Mouse (Mus musculus) heart, embryonic 11.5 days (tissue): Measurements from ENCODE around the gene Prrt1. TPM values are rescaled to one million over a fixed set of nuclear protein-coding genes. Genes with fewer than 3 reads are reported as not detected.

Experiments
- ATAC-seq: fragments of 200-750 bp; cut with Nextera tagmentation; replicated peaks from 2 replicates; pipeline ENCODE4 v1.8.0; 2017; ENCODE audit warnings: moderate library complexity; ENCODE audit not compliant: insufficient number of reproducible peaks, low FRiP score, low TSS enrichment
- H3K27ac ChIP-seq: fragments of 300-500 bp; sonication (generic); 2 replicates; pipeline ENCODE4 v1.5.1; 2014; ENCODE audit warnings: mild to moderate bottlenecking, low read depth, low read length
- H3K27me3 ChIP-seq: fragments of 300-500 bp; sonication (generic); 2 replicates; pipeline ENCODE4 v1.6.1; 2014; ENCODE audit warnings: mild to moderate bottlenecking, low read length, mixed read lengths; ENCODE audit not compliant: control insufficient read depth, insufficient read depth
- H3K36me3 ChIP-seq: fragments of 300-500 bp; sonication (generic); 2 replicates; pipeline ENCODE4 v1.6.1; 2014; ENCODE audit warnings: mild to moderate bottlenecking, low read length, moderate library complexity, mixed read lengths; ENCODE audit not compliant: control insufficient read depth, insufficient read depth
- H3K4me1 ChIP-seq: fragments of 300-500 bp; sonication (generic); 2 replicates; pipeline ENCODE4 v1.6.1; 2014; ENCODE audit warnings: low read length; ENCODE audit not compliant: control insufficient read depth, insufficient read depth
- H3K4me2 ChIP-seq: fragments of 300-500 bp; sonication (generic); 2 replicates; pipeline ENCODE4 v1.6.1; 2014; ENCODE audit warnings: mild to moderate bottlenecking, moderate library complexity
- H3K4me3 ChIP-seq: fragments of 300-500 bp; sonication (generic); 2 replicates; pipeline ENCODE4 v1.5.1; 2014; ENCODE audit warnings: low read depth, low read length
- H3K9ac ChIP-seq: fragments of 300-500 bp; sonication (generic); 2 replicates; pipeline ENCODE4 v1.6.1; 2014; ENCODE audit warnings: mild to moderate bottlenecking, low read depth, low read length, moderate library complexity
- H3K9me3 ChIP-seq: fragments of 300-500 bp; sonication (generic); replicated peaks from 2 replicates; pipeline ENCODE4 v1.6.1; 2016; ENCODE audit warnings: low read length; ENCODE audit not compliant: control insufficient read depth
- WGBS: fragments of 180-500 bp; shearing (Covaris S2); extraction: QIAGEN DNeasy Blood & Tissue Kit; methylation state at CpG from one replicate; pipeline ENCODE4 v1.1.7; 2014; ENCODE audit not compliant: insufficient replicate concordance; 5-methylcytosine and 5-hydroxymethylcytosine counted together
- polyA plus RNA-seq: library from polyadenylated mRNA; unstranded; fragments of >200 nt; fragmentation: Nextera tagmentation; extraction: Ambion mirVana; gene quantifications from 2 replicates; pipeline ENCODE4 v1.2.1, GENCODE M21; 2014

Gene Prrt1
- polyA plus RNA-seq, 1 experiment from 2014 or later = not detected

- peaks cover 32% of the 10 kb centered on the region for H3K4me1 ChIP-seq
- H3K9ac ChIP-seq = peak overlapping the region; percentile 85; the same call in 1 of the 2 replicates
- peak overlapping the region; percentile 80 for H3K4me3 ChIP-seq
- peaks cover 46% of the 10 kb centered on the region for H3K27me3 ChIP-seq
- no peak for ATAC-seq
- peak overlapping the region; percentile 90 for H3K4me2 ChIP-seq
- no peak overlapping the region for H3K27ac ChIP-seq
- no peaks in the 10 kb centered on the region for H3K36me3 ChIP-seq
- H3K9me3 ChIP-seq = no peaks in the 10 kb centered on the region
- whole genome bisulfite sequencing = 23% methylated on average over 5 of the region's 5 CpGs
Observed at GRCm38 (mm10) chr17:34628644-34628967, 727 bp upstream of the Prrt1 start.

- Histone ChIP-seq H3K4me1 (peaks cover 32% of the 10 kb centered on the region), H3K36me3 (no peaks in the 10 kb centered on the region), H3K27ac (no peak overlapping the region), H3K4me2 (no peak overlapping the region), H3K9ac (no peak overlapping the region), H3K27me3 (peaks cover 49% of the 10 kb centered on the region), H3K4me3 (peak overlapping the region; percentile 30; the same call in 1 of the 2 replicates), H3K9me3 (no peaks in the 10 kb centered on the region)
- WGBS = 10% methylated on average over 12 of the region's 12 CpGs
- ATAC-seq = no peak
Observed at GRCm38 (mm10) chr17:34629796-34630603, 667 bp downstream of the Prrt1 start.

- Histone ChIP-seq H3K9ac (no peak overlapping the region), H3K4me1 (peaks cover 32% of the 10 kb centered on the region), H3K9me3 (no peaks in the 10 kb centered on the region), H3K4me3 (peak overlapping the region; percentile 30), H3K27ac (no peak overlapping the region), H3K4me2 (peak overlapping the region; percentile 55), H3K27me3 (peaks cover 51% of the 10 kb centered on the region), H3K36me3 (no peaks in the 10 kb centered on the region)
- 2% methylated on average over 44 of the region's 48 CpGs for WGBS
- no peak for ATAC-seq
Observed at GRCm38 (mm10) chr17:34630761-34631301, 1.5 kb downstream of the Prrt1 start.

GRCm38 (mm10) chr17:34631647-34632046 lies 2.3 kb downstream of the Prrt1 start:
- H3K4me2 ChIP-seq = peak overlapping the region; percentile 60
- no peak for ATAC-seq
- peaks cover 25% of the 10 kb centered on the region for H3K4me1 ChIP-seq
- no peaks in the 10 kb centered on the region for H3K9me3 ChIP-seq
- H3K9ac ChIP-seq = no peak overlapping the region
- H3K27ac ChIP-seq = no peak overlapping the region
- no peaks in the 10 kb centered on the region for H3K36me3 ChIP-seq
- H3K27me3 ChIP-seq = peaks cover 51% of the 10 kb centered on the region
- 6% methylated on average over 12 of the region's 12 CpGs for WGBS
- peak overlapping the region; percentile 30 for H3K4me3 ChIP-seq

GRCm38 (mm10) chr17:34632261-34632691 lies 2.9 kb downstream of the Prrt1 start:
- no peak overlapping the region for H3K27ac ChIP-seq
- peak overlapping the region; percentile 60 for H3K4me2 ChIP-seq
- peaks cover 51% of the 10 kb centered on the region for H3K27me3 ChIP-seq
- H3K4me3 ChIP-seq = peak overlapping the region; percentile 30
- no peak for ATAC-seq
- H3K9ac ChIP-seq = no peak overlapping the region
- WGBS = under 1% methylated on average over 26 of the region's 26 CpGs
- H3K4me1 ChIP-seq = peaks cover 24% of the 10 kb centered on the region
- no peaks in the 10 kb centered on the region for H3K36me3 ChIP-seq
- H3K9me3 ChIP-seq = no peaks in the 10 kb centered on the region

GRCm38 (mm10) chr17:34635671-34636070 lies 6.3 kb downstream of the Prrt1 start:
- ATAC-seq = no peak
- no peak overlapping the region for H3K4me2 ChIP-seq
- peaks cover 33% of the 10 kb centered on the region for H3K27me3 ChIP-seq
- no peaks in the 10 kb centered on the region for H3K36me3 ChIP-seq
- no peak overlapping the region for H3K27ac ChIP-seq
- no peaks in the 10 kb centered on the region for H3K9me3 ChIP-seq
- 64% methylated on average over 2 of the region's 2 CpGs for WGBS
- no peak overlapping the region for H3K9ac ChIP-seq
- H3K4me3 ChIP-seq = no peak overlapping the region
- H3K4me1 ChIP-seq = peaks cover 8% of the 10 kb centered on the region

GRCm38 (mm10) chr17:34637459-34637858 lies 8.1 kb downstream of the Prrt1 start:
- no peak overlapping the region for H3K9ac ChIP-seq
- ATAC-seq = no peak
- no peaks in the 10 kb centered on the region for H3K36me3 ChIP-seq
- no peak overlapping the region for H3K27ac ChIP-seq
- H3K4me1 ChIP-seq = no peaks in the 10 kb centered on the region
- H3K4me3 ChIP-seq = no peak overlapping the region
- H3K27me3 ChIP-seq = peaks cover 15% of the 10 kb centered on the region
- no peak overlapping the region for H3K4me2 ChIP-seq
- WGBS = 62% methylated on average over 3 of the region's 3 CpGs
- H3K9me3 ChIP-seq = no peaks in the 10 kb centered on the region

GRCm38 (mm10) chr17:34639461-34640255 lies 10.3 kb downstream of the Prrt1 start:
- Histone ChIP-seq H3K4me2 (no peak overlapping the region), H3K4me3 (no peak overlapping the region), H3K4me1 (no peaks in the 10 kb centered on the region), H3K27me3 (peaks cover 2% of the 10 kb centered on the region; the same call in 1 of the 2 replicates), H3K9me3 (no peaks in the 10 kb centered on the region), H3K36me3 (no peaks in the 10 kb centered on the region), H3K9ac (no peak overlapping the region), H3K27ac (no peak overlapping the region)
- 70% methylated on average over 7 of the region's 7 CpGs for WGBS
- no peak for ATAC-seq
